Comparison of ENCODE assay signal across 8 mouse cellular contexts in the genomic region with DNA sequence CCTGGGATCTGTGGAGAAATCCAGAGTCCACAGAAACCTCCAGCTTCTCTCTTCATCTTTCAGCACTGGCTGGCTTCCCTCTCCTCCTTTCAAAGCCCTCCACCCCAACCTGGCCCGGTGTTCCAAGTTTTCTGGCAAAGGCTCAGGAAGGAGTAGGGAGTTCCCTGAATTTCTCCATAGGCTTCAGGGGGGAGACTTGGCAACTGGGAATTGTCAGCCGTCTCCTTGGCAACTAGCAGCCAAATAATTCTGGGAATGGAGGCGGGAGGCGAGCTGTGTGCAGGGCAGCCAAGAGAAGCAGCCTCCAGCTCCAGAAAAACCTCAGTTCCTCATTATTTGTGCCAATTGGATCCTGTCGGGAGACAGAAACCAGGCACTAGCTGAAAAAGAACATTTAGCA. TPM values are rescaled to one million over a fixed set of nuclear protein-coding genes. Genes with fewer than 3 reads are reported as not detected.
A peak's percentile ranks its signal among the peaks of the same experiment; 100 is the strongest.
DNase-seq lines count a peak whose midpoint lies in the region; ATAC-seq and TF ChIP-seq lines count a peak whose summit lies in the region.

No protein-coding gene starts in this region.

- peak overlapping the region; percentile 31 for H3K4me2 ChIP-seq in forebrain, postnatal 0 days (ENCODE audit: low read depth)
- no peak overlapping the region for H3K4me2 ChIP-seq in hindbrain, embryonic 11.5 days (replicated peaks; ENCODE audit: low read depth, low read length)
- peak overlapping the region; percentile 32; the same call in 1 of the 2 replicates for H3K4me2 ChIP-seq in limb, embryonic 14.5 days (replicated peaks; ENCODE audit: low read depth, low read length, severe bottlenecking)

- peak; percentile 23 for DNase-seq in adrenal gland, adult 2 months
- no peak for DNase-seq in adrenal gland, postnatal 36 days
- peak; percentile 29 for DNase-seq in cerebellum, adult 8-10 months
- DNase-seq in forebrain, postnatal 0 days, result peak; percentile 81
- peak; percentile 37 for DNase-seq in hindbrain, embryonic 11.5 days (ENCODE audit: low spot score)
- DNase-seq in limb, embryonic 14.5 days (ENCODE audit: low spot score), result peak; percentile 93
- peak; percentile 43 for DNase-seq in ovary, postnatal 14 days (ENCODE audit: low spot score)
- no peak for DNase-seq in adrenal gland, adult 8-10 months

- TF ChIP-seq POLR2A in limb, embryonic 14.5 days (IDR thresholded peaks at IDR 0.05; ENCODE audit: borderline replicate concordance, extremely low read depth, insufficient read depth, insufficient read length), result no peak

- peak; percentile 86 for ATAC-seq in forebrain, postnatal 0 days
- peak; percentile 53; the same call in 1 of the 2 replicates for ATAC-seq in hindbrain, embryonic 11.5 days (ENCODE audit: low FRiP score)
- ATAC-seq in limb, embryonic 14.5 days (ENCODE audit: low FRiP score, low read depth), result peak; percentile 87

- no peaks in the 10 kb centered on the region for H3K36me3 ChIP-seq in forebrain, postnatal 0 days (ENCODE audit: insufficient read depth)
- no peaks in the 10 kb centered on the region for H3K36me3 ChIP-seq in hindbrain, embryonic 11.5 days (ENCODE audit: control insufficient read depth, insufficient read depth, low read length)
- no peaks in the 10 kb centered on the region for H3K36me3 ChIP-seq in limb, embryonic 14.5 days (ENCODE audit: control insufficient read depth, insufficient read depth, low read length)

- 13% methylated on average over 5 of the region's 5 CpGs for WGBS in forebrain, postnatal 0 days
- WGBS in hindbrain, embryonic 11.5 days, result 24% methylated on average over 5 of the region's 5 CpGs
- WGBS in limb, embryonic 14.5 days, result 16% methylated on average over 5 of the region's 5 CpGs

- H3K9me3 ChIP-seq in forebrain, postnatal 0 days (ENCODE audit: low read length), result no peaks in the 10 kb centered on the region
- no peaks in the 10 kb centered on the region for H3K9me3 ChIP-seq in hindbrain, embryonic 11.5 days (ENCODE audit: control insufficient read depth, low read length)
- H3K9me3 ChIP-seq in limb, embryonic 14.5 days (ENCODE audit: control insufficient read depth, low read length), result no peaks in the 10 kb centered on the region

- peaks cover 14% of the 10 kb centered on the region for H3K4me1 ChIP-seq in forebrain, postnatal 0 days (ENCODE audit: insufficient read depth)
- H3K4me1 ChIP-seq in hindbrain, embryonic 11.5 days (replicated peaks; ENCODE audit: control insufficient read depth, insufficient read depth, low read length), result 0 out of 2 replicates have a peak, but pooled peaks cover 2% of the 10 kb centered on the region
- peaks cover 35% of the 10 kb centered on the region for H3K4me1 ChIP-seq in limb, embryonic 14.5 days (ENCODE audit: control insufficient read depth, insufficient read depth, low read length)

- no peak overlapping the region for H3K4me3 ChIP-seq in forebrain, postnatal 0 days (ENCODE audit: low read depth, low read length)
- no peak overlapping the region for H3K4me3 ChIP-seq in hindbrain, embryonic 11.5 days (ENCODE audit: low read depth, low read length)
- no peak overlapping the region for H3K4me3 ChIP-seq in limb, embryonic 14.5 days (replicated peaks; ENCODE audit: low read length)

- peak overlapping the region; percentile 4; the same call in 1 of the 2 replicates for H3K27ac ChIP-seq in forebrain, postnatal 0 days (ENCODE audit: low read depth, low read length)
- H3K27ac ChIP-seq in hindbrain, embryonic 11.5 days (ENCODE audit: low read depth, low read length), result no peak overlapping the region
- H3K27ac ChIP-seq in limb, embryonic 14.5 days (replicated peaks; ENCODE audit: low read depth, low read length), result peak overlapping the region; percentile 85

- peak overlapping the region; percentile 19; the same call in 1 of the 2 replicates for H3K9ac ChIP-seq in forebrain, postnatal 0 days
- no peak overlapping the region for H3K9ac ChIP-seq in hindbrain, embryonic 11.5 days (ENCODE audit: low read depth, low read length)
- H3K9ac ChIP-seq in limb, embryonic 14.5 days (ENCODE audit: low read depth, low read length, severe bottlenecking), result no peak overlapping the region

- no peaks in the 10 kb centered on the region for H3K27me3 ChIP-seq in forebrain, postnatal 0 days (ENCODE audit: insufficient read depth, low read length)
- no peaks in the 10 kb centered on the region for H3K27me3 ChIP-seq in hindbrain, embryonic 11.5 days (ENCODE audit: control insufficient read depth, insufficient read depth, low read length)
- no peaks in the 10 kb centered on the region for H3K27me3 ChIP-seq in limb, embryonic 14.5 days (ENCODE audit: control insufficient read depth, insufficient read depth, low read length)

- TF ChIP-seq CTCF in forebrain, postnatal 0 days (IDR thresholded peaks at IDR 0.05; ENCODE audit: low read depth), result no peak

RNA-seq across cellular contexts. Expression of a gene that starts 5.5 kb away (rescaled TPM):
- total RNA-seq in adrenal gland, adult 2 months (2021), result not detected
- not detected in 2 replicates for polyA plus RNA-seq in adrenal gland, adult 2 months (2012; rRNA removed)
- total RNA-seq in adrenal gland, postnatal 36 days (2021), result not detected
- total RNA-seq in forebrain, postnatal 0 days (2014; rRNA removed), result not detected in 2 replicates
- not detected in 2 replicates for polyA plus RNA-seq in forebrain, postnatal 0 days (2015; fragmentation: Nextera tagmentation; extraction: Ambion mirVana)
- polyA plus RNA-seq in hindbrain, embryonic 11.5 days (2014; fragmentation: Nextera tagmentation; extraction: Ambion mirVana), result not detected in 2 replicates
- polyA plus RNA-seq in limb, embryonic 14.5 days (2012; rRNA removed), result not detected in 2 replicates
- polyA plus RNA-seq in limb, embryonic 14.5 days (2014; fragmentation: Nextera tagmentation; extraction: Ambion mirVana), result not detected in 2 replicates
- total RNA-seq in adrenal gland, adult 8-10 months (2022), result not detected

RNA-seq across cellular contexts. Expression of a gene that starts 34.8 kb away (rescaled TPM):
- 1 to 10 TPM in 1 of 2 experiments, under 1 TPM in 1; 0.63 to 1.1 TPM for total RNA-seq in adrenal gland, adult 2 months (2021)
- polyA plus RNA-seq in adrenal gland, adult 2 months (2012; rRNA removed), result 0.17 and 0.19 TPM in 2 replicates
- under 1 TPM; 0.56 to 0.79 TPM for total RNA-seq in adrenal gland, postnatal 36 days (2021)
- 22.2 and 23.5 TPM in 2 replicates for total RNA-seq in forebrain, postnatal 0 days (2014; rRNA removed)
- 23.6 and 25.6 TPM in 2 replicates for polyA plus RNA-seq in forebrain, postnatal 0 days (2015; fragmentation: Nextera tagmentation; extraction: Ambion mirVana)
- 9.7 and 10.0 TPM in 2 replicates for polyA plus RNA-seq in hindbrain, embryonic 11.5 days (2014; fragmentation: Nextera tagmentation; extraction: Ambion mirVana)
- 1.9 and 2.3 TPM in 2 replicates for polyA plus RNA-seq in limb, embryonic 14.5 days (2012; rRNA removed)
- polyA plus RNA-seq in limb, embryonic 14.5 days (2014; fragmentation: Nextera tagmentation; extraction: Ambion mirVana), result 3.0 TPM in 2 replicates
- total RNA-seq in adrenal gland, adult 8-10 months (2022), result 1 to 10 TPM; 1.2 to 2.0 (median 1.3) TPM

RNA-seq across cellular contexts. Expression of a gene that starts 34.9 kb away (rescaled TPM):
- 10 to 100 TPM; 12.3 to 12.5 TPM for total RNA-seq in adrenal gland, adult 2 months (2021)
- 0.21 and 0.33 TPM in 2 replicates for polyA plus RNA-seq in adrenal gland, adult 2 months (2012; rRNA removed)
- 10 to 100 TPM; 10.6 to 13.3 TPM for total RNA-seq in adrenal gland, postnatal 36 days (2021)
- 18.8 and 19.2 TPM in 2 replicates for total RNA-seq in forebrain, postnatal 0 days (2014; rRNA removed)
- polyA plus RNA-seq in forebrain, postnatal 0 days (2015; fragmentation: Nextera tagmentation; extraction: Ambion mirVana), result 13.9 and 15.2 TPM in 2 replicates
- polyA plus RNA-seq in hindbrain, embryonic 11.5 days (2014; fragmentation: Nextera tagmentation; extraction: Ambion mirVana), result 19.6 and 25.5 TPM in 2 replicates
- polyA plus RNA-seq in limb, embryonic 14.5 days (2012; rRNA removed), result 13.1 and 20.8 TPM in 2 replicates
- polyA plus RNA-seq in limb, embryonic 14.5 days (2014; fragmentation: Nextera tagmentation; extraction: Ambion mirVana), result 18.2 and 21.7 TPM in 2 replicates
- total RNA-seq in adrenal gland, adult 8-10 months (2022), result 10 to 100 TPM; 12.5 to 15.0 (median 14.5) TPM

RNA-seq across cellular contexts. Expression of a gene that starts 46.5 kb away (rescaled TPM):
- total RNA-seq in adrenal gland, adult 2 months (2021), result under 1 TPM in 1 of 2 experiments, not detected in 1; 0.28 TPM
- polyA plus RNA-seq in adrenal gland, adult 2 months (2012; rRNA removed), result 0.08 and 0.09 TPM in 2 replicates
- under 1 TPM; 0.16 to 0.60 TPM for total RNA-seq in adrenal gland, postnatal 36 days (2021)
- total RNA-seq in forebrain, postnatal 0 days (2014; rRNA removed), result 0.62 and 2.6 TPM in 2 replicates
- polyA plus RNA-seq in forebrain, postnatal 0 days (2015; fragmentation: Nextera tagmentation; extraction: Ambion mirVana), result 0.67 and 0.90 TPM in 2 replicates
- polyA plus RNA-seq in hindbrain, embryonic 11.5 days (2014; fragmentation: Nextera tagmentation; extraction: Ambion mirVana), result 0.64 and 1.3 TPM in 2 replicates
- polyA plus RNA-seq in limb, embryonic 14.5 days (2012; rRNA removed), result 0.53 and 0.97 TPM in 2 replicates
- 0.37 and 0.55 TPM in 2 replicates for polyA plus RNA-seq in limb, embryonic 14.5 days (2014; fragmentation: Nextera tagmentation; extraction: Ambion mirVana)
- under 1 TPM in 3 of 4 experiments, not detected in 1; 0.17 to 0.46 (median 0.30) TPM for total RNA-seq in adrenal gland, adult 8-10 months (2022)

RNA-seq across cellular contexts. Expression of a gene that starts 46.7 kb away (rescaled TPM):
- 1 to 10 TPM; 3.6 to 3.9 TPM for total RNA-seq in adrenal gland, adult 2 months (2021)
- polyA plus RNA-seq in adrenal gland, adult 2 months (2012; rRNA removed), result 0.53 and 0.66 TPM in 2 replicates
- 1 to 10 TPM; 3.3 to 4.2 TPM for total RNA-seq in adrenal gland, postnatal 36 days (2021)
- total RNA-seq in forebrain, postnatal 0 days (2014; rRNA removed), result 15.8 and 16.6 TPM in 2 replicates
- 13.6 and 14.8 TPM in 2 replicates for polyA plus RNA-seq in forebrain, postnatal 0 days (2015; fragmentation: Nextera tagmentation; extraction: Ambion mirVana)
- polyA plus RNA-seq in hindbrain, embryonic 11.5 days (2014; fragmentation: Nextera tagmentation; extraction: Ambion mirVana), result 29.9 and 32.4 TPM in 2 replicates
- 8.1 and 10.8 TPM in 2 replicates for polyA plus RNA-seq in limb, embryonic 14.5 days (2012; rRNA removed)
- 15.4 and 15.8 TPM in 2 replicates for polyA plus RNA-seq in limb, embryonic 14.5 days (2014; fragmentation: Nextera tagmentation; extraction: Ambion mirVana)
- 1 to 10 TPM; 4.2 to 4.8 (median 4.6) TPM for total RNA-seq in adrenal gland, adult 8-10 months (2022)

Comparison
In these comparisons a context has a peak if more than half of its experiments do, and no peak if none do; other contexts are left out.
1. DNase-seq: peak in adrenal gland, adult 2 months (single experiment), cerebellum, adult 8-10 months (single experiment), forebrain, postnatal 0 days (single experiment), hindbrain, embryonic 11.5 days (single experiment), limb, embryonic 14.5 days (single experiment) and ovary, postnatal 14 days (single experiment); none in adrenal gland, postnatal 36 days (0 of 2) and adrenal gland, adult 8-10 months (single experiment).
2. Peak in every context shown above with its lines, with median percentiles within 50 percentile points of each other: ATAC-seq.